Mouse (Mus musculus) stomach, postnatal 0 days (tissue): ENCODE results near the gene Ttc19. TPM values are rescaled to one million over a fixed set of nuclear protein-coding genes. Genes with fewer than 3 reads are reported as not detected.

ENCODE experiments used
- ATAC-seq: fragments of 200-750 bp; cut with Nextera tagmentation; 2 replicates; pipeline ENCODE4 v1.8.0; 2017; ENCODE audit not compliant: low FRiP score, low TSS enrichment
- DNase-seq: peaks from one replicate; pipeline ENCODE4 v3.0.0-alpha.2; 2016; ENCODE audit warnings: low spot score
- H3K27ac ChIP-seq: fragments of 300-500 bp; sonication (generic); replicated peaks from 2 replicates; pipeline ENCODE4 v1.5.1; 2014; ENCODE audit warnings: mild to moderate bottlenecking, control low read depth
- H3K27me3 ChIP-seq: fragments of 300-500 bp; sonication (generic); 2 replicates; pipeline ENCODE4 v1.6.1; 2014; ENCODE audit warnings: low read length; ENCODE audit not compliant: control insufficient read depth, insufficient read depth
- H3K36me3 ChIP-seq: fragments of 300-500 bp; sonication (generic); 2 replicates; pipeline ENCODE4 v1.6.1; 2014; ENCODE audit warnings: low read length, mixed read lengths; ENCODE audit not compliant: control insufficient read depth, insufficient read depth
- H3K4me1 ChIP-seq: fragments of 300-500 bp; sonication (generic); replicated peaks from 2 replicates; pipeline ENCODE4 v1.6.1; 2014; ENCODE audit warnings: antibody characterized with exemption; ENCODE audit not compliant: control insufficient read depth, insufficient read depth
- H3K4me2 ChIP-seq: fragments of 300-500 bp; sonication (generic); replicated peaks from 2 replicates; pipeline ENCODE4 v1.6.1; 2014; ENCODE audit warnings: low read depth, mild to moderate bottlenecking, control low read depth, moderate library complexity
- H3K4me3 ChIP-seq: fragments of 300-500 bp; sonication (generic); 2 replicates; pipeline ENCODE4 v1.5.1; 2014; ENCODE audit warnings: low read depth, low read length, control low read depth
- H3K9ac ChIP-seq: fragments of 300-500 bp; sonication (generic); 2 replicates; pipeline ENCODE4 v1.6.1; 2014; ENCODE audit warnings: mild to moderate bottlenecking, low read length, control low read depth, mixed read lengths
- H3K9me3 ChIP-seq: fragments of 300-500 bp; sonication (generic); 2 replicates; pipeline ENCODE4 v1.6.1; 2016; ENCODE audit warnings: low read length; ENCODE audit not compliant: control insufficient read depth
- CTCF ChIP-seq: IDR thresholded peaks from 2 replicates; pipeline ENCODE4 v1.5.1; 2016; ENCODE audit warnings: antibody characterized with exemption, low read depth, mild to moderate bottlenecking, moderate library complexity
- EP300 ChIP-seq: optimal IDR thresholded peaks from 2 replicates; pipeline ENCODE3; 2016; ENCODE audit warnings: antibody characterized with exemption
- WGBS: fragments of 180-500 bp; shearing (Covaris S2); extraction: QIAGEN DNeasy Blood & Tissue Kit; methylation state at CpG from one replicate; pipeline ENCODE4 v1.1.7; 2014; 5-methylcytosine and 5-hydroxymethylcytosine counted together
- polyA plus RNA-seq: library from polyadenylated mRNA; unstranded; fragments of >200 nt; fragmentation: Nextera tagmentation; extraction: Ambion mirVana; gene quantifications from 2 replicates; pipeline ENCODE4 v1.2.1, GENCODE M21; 2015

The Ttc19 gene
- 12.2 and 12.7 TPM in 2 replicates for polyA plus RNA-seq

GRCm38 (mm10) chr11:62280675-62281600 lies at the start of gene Ttc19, which contains the start of gene Zswim7:
Gene Ttc19, plus strand, starts transcription at chr11:62281473.
Gene Zswim7, minus strand, starts transcription at chr11:62281375.
- WGBS = under 1% methylated on average over 49 of the region's 68 CpGs
- no peaks in the 10 kb centered on the region for H3K4me1 ChIP-seq
- ATAC-seq (peak; percentile 95), DNase-seq (peak; percentile 97)
- peak within 1 kb of the TSS; percentile 94 for H3K27ac ChIP-seq
- H3K4me3 ChIP-seq = peak within 1 kb of the TSS; percentile 73
- no peaks in the 10 kb centered on the region for H3K9me3 ChIP-seq
- TF ChIP-seq CTCF (peak; percentile 89), EP300 (peak; percentile 60)
- H3K4me2 ChIP-seq = peak within 1 kb of the TSS; percentile 79
- no peaks in the 10 kb centered on the region for H3K36me3 ChIP-seq
- peak within 1 kb of the TSS; percentile 80 for H3K9ac ChIP-seq
- H3K27me3 ChIP-seq = no peaks in the 10 kb centered on the region

DNA sequence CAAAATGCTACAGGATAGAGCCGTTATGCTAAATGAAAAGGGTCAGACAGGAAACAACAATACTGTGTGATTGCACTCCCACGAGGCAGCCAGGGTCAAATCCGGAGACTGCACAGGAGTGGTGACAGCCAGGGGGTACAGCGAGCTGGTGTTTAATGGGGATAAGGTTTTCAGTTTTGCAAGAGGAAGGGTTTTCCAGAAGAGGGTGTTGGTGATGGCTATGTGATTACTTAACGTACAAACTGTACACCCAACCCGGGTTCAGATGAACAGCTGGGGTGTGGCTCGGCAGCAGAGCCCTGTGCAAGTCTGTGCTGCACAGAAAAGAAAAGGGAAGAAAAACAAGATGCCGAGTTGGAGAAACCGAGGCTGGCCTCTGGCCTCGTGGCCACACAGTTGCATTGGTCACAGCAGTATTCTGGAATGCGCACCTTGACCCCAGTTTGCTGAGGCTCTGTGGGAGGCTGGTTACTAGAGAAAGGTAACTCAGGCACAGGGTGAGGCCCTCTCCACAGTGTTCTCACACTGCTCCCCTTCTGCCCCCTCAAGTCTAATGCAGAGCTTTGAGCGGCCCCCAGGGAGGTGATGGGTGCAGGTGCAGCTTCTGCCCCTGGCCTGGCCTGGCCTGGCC lies 40.5 kb upstream of the Ttc19 start:
- no peak for DNase-seq
- H3K4me1 ChIP-seq = no peaks in the 10 kb centered on the region
- WGBS = 55% methylated on average over 12 of the region's 12 CpGs
- H3K4me2 ChIP-seq = no peak overlapping the region
- H3K9me3 ChIP-seq = no peaks in the 10 kb centered on the region
- no peak for ATAC-seq
- no peak overlapping the region for H3K9ac ChIP-seq
- TF ChIP-seq EP300 = no peak
- TF ChIP-seq CTCF = no peak
- H3K27me3 ChIP-seq = no peaks in the 10 kb centered on the region
- H3K4me3 ChIP-seq = no peak overlapping the region
- no peak overlapping the region for H3K27ac ChIP-seq
- H3K36me3 ChIP-seq = no peaks in the 10 kb centered on the region

GRCm38 (mm10) chr11:62243871-62244270 lies 37.4 kb upstream of the Ttc19 start:
- Histone ChIP-seq H3K4me2 (no peak overlapping the region), H3K36me3 (no peaks in the 10 kb centered on the region)
- no peak for ATAC-seq

DNA sequence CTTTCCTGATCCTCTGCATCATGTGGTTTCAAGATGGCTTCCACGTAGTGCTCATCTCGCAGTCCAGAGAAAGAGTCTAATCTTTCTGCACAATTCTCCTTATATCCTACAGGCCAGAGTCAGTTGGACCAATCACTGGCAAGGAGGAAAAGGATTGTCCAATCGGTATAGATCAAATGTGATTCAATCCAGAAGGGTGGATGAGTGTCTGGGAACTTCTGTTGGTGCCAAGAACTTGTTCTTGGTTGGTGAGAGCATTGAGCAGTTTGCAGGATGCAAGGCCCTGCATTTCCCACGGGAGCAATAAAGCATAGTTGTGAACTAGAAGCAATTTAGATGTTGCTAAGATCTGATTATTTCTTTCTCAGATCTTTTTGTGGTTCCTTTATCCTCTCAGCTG lies 36.8 kb upstream of the Ttc19 start:
- Histone ChIP-seq H3K4me2 (no peak overlapping the region), H3K36me3 (no peaks in the 10 kb centered on the region), H3K9me3 (no peaks in the 10 kb centered on the region), H3K4me1 (no peaks in the 10 kb centered on the region), H3K27me3 (no peaks in the 10 kb centered on the region), H3K9ac (no peak overlapping the region), H3K27ac (no peak overlapping the region), H3K4me3 (no peak overlapping the region)
- WGBS = 83% methylated on average over 4 of the region's 4 CpGs
- TF ChIP-seq CTCF (no peak), EP300 (no peak)
- no peak for DNase-seq
- ATAC-seq = no peak

More at GRCm38 (mm10) chr11:62243871-62244270, 37.4 kb upstream of the Ttc19 start:
- H3K4me3 ChIP-seq = no peak overlapping the region
- no peaks in the 10 kb centered on the region for H3K27me3 ChIP-seq
- H3K4me1 ChIP-seq = no peaks in the 10 kb centered on the region
- no peak for TF ChIP-seq CTCF
- no peak for TF ChIP-seq EP300
- H3K27ac ChIP-seq = no peak overlapping the region
- 58% methylated on average over 8 of the region's 8 CpGs for WGBS
- no peak for DNase-seq
- H3K9ac ChIP-seq = no peak overlapping the region
- H3K9me3 ChIP-seq = no peaks in the 10 kb centered on the region

GRCm38 (mm10) chr11:62247759-62248400 lies 33.4 kb upstream of the Ttc19 start:
- Histone ChIP-seq H3K4me2 (peak overlapping the region; percentile 98), H3K27me3 (no peaks in the 10 kb centered on the region), H3K36me3 (no peaks in the 10 kb centered on the region), H3K9ac (peak overlapping the region; percentile 57; the same call in 1 of the 2 replicates), H3K4me1 (no peaks in the 10 kb centered on the region), H3K27ac (no peak overlapping the region), H3K4me3 (peak overlapping the region; percentile 60), H3K9me3 (no peaks in the 10 kb centered on the region)
- TF ChIP-seq CTCF (no peak), EP300 (no peak)
- 33% methylated on average over 18 of the region's 18 CpGs for WGBS
- no peak for ATAC-seq
- no peak for DNase-seq
